Mouse (Mus musculus) erythroblast, embryonic 14.5 days (primary cell): ENCODE measurements at regions not wholly inside any gene's neighbourhood (a gene's known extent, or its start where the extent isn't known, plus 50 kb on each side); places are given as distances from the start of the nearest gene placed in this dataset.

Source experiments
- GATA1 ChIP-seq: IDR thresholded peaks from 2 replicates; pipeline ENCODE4 v1.6.1; 2012; ENCODE audit warnings: low read length, inconsistent platforms, mixed read lengths
- TAL1 ChIP-seq: IDR thresholded peaks from 3 replicates; pipeline ENCODE4 v1.6.1; 2012; ENCODE audit warnings: low read length, inconsistent platforms, mixed read lengths

GRCm38 (mm10) chr13:112088312-112088771 is 199.9 kb upstream of the Ankrd55 start:
- no peak for TF ChIP-seq GATA1
- TF ChIP-seq TAL1 = no peak
